Mouse (Mus musculus) heart, embryonic 15.5 days (tissue): ENCODE data around the gene Kif18b. TPM values are rescaled to one million over a fixed set of nuclear protein-coding genes. Genes with fewer than 3 reads are reported as not detected.

Experiments
- ATAC-seq: fragments of 200-750 bp; cut with Nextera tagmentation; replicated peaks from 2 replicates; pipeline ENCODE4 v1.8.0; 2017; ENCODE audit warnings: low read depth, moderate TSS enrichment; ENCODE audit not compliant: insufficient number of reproducible peaks, insufficient read depth, low FRiP score
- H3K27ac ChIP-seq: fragments of 300-500 bp; sonication (generic); 2 replicates; pipeline ENCODE4 v1.5.1; 2015; ENCODE audit warnings: mild to moderate bottlenecking, inconsistent platforms
- H3K27me3 ChIP-seq: fragments of 300-500 bp; sonication (generic); 2 replicates; pipeline ENCODE4 v1.6.1; 2015; ENCODE audit warnings: inconsistent platforms
- H3K36me3 ChIP-seq: fragments of 300-500 bp; sonication (generic); 2 replicates; pipeline ENCODE4 v1.6.1; 2015; ENCODE audit warnings: mild to moderate bottlenecking, inconsistent platforms
- H3K4me1 ChIP-seq: fragments of 300-500 bp; sonication (generic); replicated peaks from 2 replicates; pipeline ENCODE4 v1.6.1; 2015; ENCODE audit warnings: inconsistent platforms
- H3K4me2 ChIP-seq: fragments of 300-500 bp; sonication (generic); 2 replicates; pipeline ENCODE4 v1.6.1; 2015; ENCODE audit warnings: inconsistent platforms, mild to moderate bottlenecking, moderate library complexity
- H3K4me3 ChIP-seq: fragments of 300-500 bp; sonication (generic); 2 replicates; pipeline ENCODE4 v1.5.1; 2015; ENCODE audit warnings: mild to moderate bottlenecking, inconsistent platforms
- H3K9ac ChIP-seq: fragments of 300-500 bp; sonication (generic); 2 replicates; pipeline ENCODE4 v1.6.1; 2015; ENCODE audit warnings: mild to moderate bottlenecking, inconsistent platforms
- H3K9me3 ChIP-seq: fragments of 300-500 bp; sonication (generic); replicated peaks from 2 replicates; pipeline ENCODE4 v1.6.1; 2016; ENCODE audit warnings: inconsistent platforms
- WGBS: fragments of 180-500 bp; shearing (Covaris S2); methylation state at CpG from one replicate; pipeline ENCODE4 v1.1.7; 2015; ENCODE audit warnings: mixed read lengths; 5-methylcytosine and 5-hydroxymethylcytosine counted together
- polyA plus RNA-seq: library from polyadenylated mRNA; unstranded; fragments of >200 nt; fragmentation: Nextera tagmentation; extraction: Ambion mirVana; gene quantifications from 2 replicates; pipeline ENCODE4 v1.2.1, GENCODE M21; 2015

The Kif18b gene
- polyA plus RNA-seq, 1 experiment from 2014 or later = 5.2 TPM

DNA sequence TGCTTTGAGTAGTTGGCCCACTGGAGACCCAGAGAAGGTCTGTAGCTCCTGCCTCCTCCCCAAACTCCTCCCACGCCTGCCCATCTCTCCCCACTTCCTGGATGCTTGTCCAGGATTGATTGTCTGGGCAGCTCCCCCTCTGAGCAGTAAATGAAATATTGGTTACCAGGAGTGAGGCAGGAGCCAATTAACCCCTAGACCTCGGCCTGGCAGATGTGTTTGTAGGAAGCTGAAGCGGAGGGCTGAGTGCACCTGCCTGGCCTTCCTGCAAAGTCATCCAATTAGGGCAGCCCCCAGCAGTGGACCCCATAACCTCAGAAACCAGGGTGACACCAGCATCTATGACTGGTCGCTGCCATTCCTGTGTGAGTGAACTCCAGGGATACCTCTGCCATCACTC, 11.3 kb upstream of the Kif18b start:
- Histone ChIP-seq H3K4me1 (peaks cover 10% of the 10 kb centered on the region), H3K4me3 (no peak overlapping the region), H3K9me3 (no peaks in the 10 kb centered on the region), H3K27ac (no peak overlapping the region), H3K4me2 (no peak overlapping the region), H3K36me3 (no peaks in the 10 kb centered on the region), H3K27me3 (peaks cover 25% of the 10 kb centered on the region), H3K9ac (no peak overlapping the region)
- WGBS = 61% methylated on average over 4 of the region's 4 CpGs
- no peak for ATAC-seq

DNA sequence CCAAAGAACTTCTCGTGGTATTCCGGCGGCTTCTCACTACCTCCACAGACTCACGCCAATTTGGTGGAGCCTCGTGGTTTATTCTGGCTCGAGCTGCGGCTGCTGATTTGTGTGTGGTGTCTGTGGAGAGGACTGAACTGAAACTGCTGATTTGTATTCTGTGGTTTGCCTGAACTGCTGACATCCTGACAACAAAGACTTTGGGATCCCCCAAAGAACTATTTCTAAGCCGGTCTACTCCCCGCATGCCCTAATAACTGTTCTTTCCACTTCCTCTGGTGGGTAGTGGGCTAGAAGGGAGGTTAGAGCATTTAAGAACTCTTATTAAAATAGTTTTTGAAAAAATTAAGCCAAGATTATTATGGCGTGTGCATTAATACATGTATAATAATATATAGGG, 5.7 kb upstream of the Kif18b start:
- Histone ChIP-seq H3K27me3 (peaks cover 11% of the 10 kb centered on the region; the same call in 1 of the 2 replicates), H3K9me3 (no peaks in the 10 kb centered on the region), H3K36me3 (no peaks in the 10 kb centered on the region), H3K4me3 (no peak overlapping the region), H3K9ac (no peak overlapping the region), H3K4me1 (no peaks in the 10 kb centered on the region), H3K27ac (no peak overlapping the region), H3K4me2 (no peak overlapping the region)
- no peak for ATAC-seq
- 77% methylated on average over 10 of the region's 10 CpGs for WGBS

DNA sequence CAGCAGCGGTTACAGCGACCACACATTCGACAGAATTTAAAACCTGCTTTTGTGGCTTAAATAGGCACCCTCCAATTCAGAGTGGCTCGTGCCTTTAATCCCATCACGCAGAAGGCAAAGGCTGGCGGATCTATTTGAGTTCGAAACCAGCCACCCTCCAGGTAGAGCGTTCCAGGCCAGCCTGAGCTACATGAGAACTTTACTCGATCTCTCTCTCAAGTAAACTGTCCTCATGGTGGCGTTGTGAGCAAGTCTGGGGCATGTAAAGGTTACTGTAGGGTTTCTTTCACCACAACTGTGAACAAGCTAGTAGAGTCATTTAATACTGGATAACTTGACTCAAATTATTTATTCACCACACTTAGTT, 410 bp upstream of the Kif18b start:
- Histone ChIP-seq H3K27me3 (no peaks in the 10 kb centered on the region), H3K9ac (peak overlapping the region; percentile 40), H3K36me3 (no peaks in the 10 kb centered on the region), H3K27ac (peak overlapping the region; percentile 85), H3K9me3 (no peaks in the 10 kb centered on the region), H3K4me2 (peak overlapping the region; percentile 77), H3K4me1 (peaks cover 15% of the 10 kb centered on the region), H3K4me3 (peak overlapping the region; percentile 70)
- WGBS = 3% methylated on average over 10 of the region's 10 CpGs
- no peak for ATAC-seq

DNA sequence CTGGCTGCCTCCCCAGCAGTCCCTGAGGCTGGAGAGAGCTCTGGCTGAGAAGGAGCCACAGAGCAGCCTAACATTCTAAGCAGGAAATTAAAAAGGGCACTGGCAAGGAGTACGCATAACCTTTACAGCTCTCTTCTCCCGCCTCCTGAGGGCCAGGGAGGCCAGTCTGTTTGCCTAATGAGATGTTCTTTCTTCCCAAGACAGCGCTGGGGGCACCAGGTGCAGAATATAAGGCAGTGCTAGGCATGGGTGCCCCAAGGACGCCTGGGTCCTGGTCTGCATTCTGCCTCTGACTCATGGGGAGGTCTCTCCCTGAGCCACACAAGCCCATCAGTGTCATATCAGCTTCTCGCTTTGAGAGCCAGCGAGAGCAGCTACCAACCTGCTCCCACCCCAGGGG, 3.4 kb downstream of the Kif18b start:
- ATAC-seq = no peak
- H3K36me3 ChIP-seq = no peaks in the 10 kb centered on the region
- no peaks in the 10 kb centered on the region for H3K27me3 ChIP-seq
- H3K9me3 ChIP-seq = no peaks in the 10 kb centered on the region
- WGBS = 81% methylated on average over 6 of the region's 6 CpGs
- H3K4me1 ChIP-seq = peaks cover 15% of the 10 kb centered on the region
- H3K4me3 ChIP-seq = no peak overlapping the region
- H3K4me2 ChIP-seq = no peak overlapping the region
- H3K9ac ChIP-seq = no peak overlapping the region
- H3K27ac ChIP-seq = no peak overlapping the region

DNA sequence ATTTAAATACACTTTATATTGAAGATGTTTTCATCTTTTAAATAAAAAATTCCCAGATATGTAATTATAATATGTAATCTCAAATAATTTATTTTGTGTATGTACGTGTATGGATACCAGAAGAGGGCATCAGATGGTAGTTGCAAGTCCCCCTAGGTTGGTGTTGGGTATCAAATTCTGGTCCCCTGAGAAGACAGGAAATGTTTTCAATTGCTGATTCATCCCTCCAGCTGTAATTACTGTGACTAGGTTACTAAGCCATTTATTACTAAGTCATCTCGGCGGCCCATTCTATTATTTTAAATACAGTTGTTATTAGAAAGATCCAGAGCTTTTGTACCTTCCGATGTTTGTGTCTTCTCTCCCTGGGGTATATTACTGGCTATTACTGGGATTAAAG, 6.8 kb downstream of the Kif18b start:
- peaks cover 33% of the 10 kb centered on the region for H3K36me3 ChIP-seq
- H3K4me1 ChIP-seq = peaks cover 8% of the 10 kb centered on the region
- H3K27me3 ChIP-seq = no peaks in the 10 kb centered on the region
- no peak for ATAC-seq
- WGBS = 92% methylated on average over 4 of the region's 4 CpGs
- H3K4me3 ChIP-seq = no peak overlapping the region
- no peak overlapping the region for H3K9ac ChIP-seq
- no peaks in the 10 kb centered on the region for H3K9me3 ChIP-seq
- H3K4me2 ChIP-seq = no peak overlapping the region
- no peak overlapping the region for H3K27ac ChIP-seq

DNA sequence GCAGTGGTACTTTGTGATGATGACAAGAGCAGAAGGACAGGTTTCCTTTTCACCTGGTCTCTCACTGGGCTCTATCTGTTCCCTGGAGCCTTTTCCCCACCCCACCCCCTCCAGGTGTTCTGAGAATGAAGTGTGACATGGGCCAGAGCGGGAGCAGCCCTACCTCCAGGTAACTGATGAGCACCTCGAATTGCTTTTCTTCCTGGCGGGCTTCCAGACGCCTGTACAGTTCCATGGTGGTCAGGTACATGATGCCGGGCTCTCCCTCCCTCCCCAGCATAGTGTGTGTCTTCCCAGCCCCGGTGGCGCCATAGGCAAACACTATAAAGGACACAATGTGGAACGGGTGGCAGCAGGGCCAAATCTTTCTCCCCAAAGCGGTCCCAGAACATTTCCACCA, 9.5 kb downstream of the Kif18b start:
- Histone ChIP-seq H3K36me3 (peaks cover 52% of the 10 kb centered on the region), H3K27ac (no peak overlapping the region), H3K4me1 (no peaks in the 10 kb centered on the region), H3K4me3 (no peak overlapping the region), H3K4me2 (no peak overlapping the region), H3K9me3 (no peaks in the 10 kb centered on the region), H3K27me3 (no peaks in the 10 kb centered on the region), H3K9ac (no peak overlapping the region)
- ATAC-seq = no peak
- 91% methylated on average over 9 of the region's 9 CpGs for whole genome bisulfite sequencing

DNA sequence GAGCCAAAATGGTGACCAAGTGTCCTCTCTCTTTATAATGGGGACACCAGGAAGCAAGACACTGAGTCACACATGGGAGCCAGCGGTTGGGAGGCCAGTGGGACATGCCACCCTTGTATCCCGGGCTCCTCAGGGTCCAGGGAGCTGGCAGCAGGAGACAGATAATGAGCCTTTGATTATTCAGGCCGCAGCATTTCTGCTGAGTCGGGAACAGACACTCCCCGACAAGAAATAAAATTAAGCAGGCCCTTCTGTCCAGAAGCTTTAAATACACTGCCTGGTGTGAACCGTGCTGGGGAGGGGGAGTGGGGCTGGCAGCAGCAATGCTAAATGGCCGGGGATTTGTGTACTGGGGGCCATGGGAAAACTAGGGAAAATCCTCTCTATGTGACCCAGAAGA, 13.5 kb downstream of the Kif18b start:
- peaks cover 88% of the 10 kb centered on the region for H3K36me3 ChIP-seq
- 73% methylated on average over 7 of the region's 7 CpGs for WGBS

DNA sequence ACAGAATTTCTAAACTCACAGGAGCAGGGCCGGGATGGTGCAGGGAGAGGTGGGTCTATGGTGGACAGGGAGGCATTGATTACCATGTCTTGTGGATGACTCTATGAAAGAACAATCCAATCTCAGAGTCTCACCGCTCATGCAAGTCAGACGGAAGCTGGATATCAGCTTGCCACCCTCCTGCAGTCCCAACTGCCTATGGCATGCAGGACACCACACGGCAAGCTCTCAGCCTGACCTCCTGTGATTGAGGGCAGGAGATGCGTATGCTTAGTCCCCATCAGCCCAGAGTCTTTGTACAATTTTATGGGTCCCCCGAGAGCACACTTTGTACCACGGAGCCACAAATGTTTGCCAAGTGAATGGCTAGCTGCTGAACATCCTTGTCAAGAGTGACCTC, 21.3 kb downstream of the Kif18b start:
- H3K4me1 ChIP-seq = 0 out of 2 replicates have a peak, but pooled peaks cover 2% of the 10 kb centered on the region
- peaks cover 31% of the 10 kb centered on the region for H3K36me3 ChIP-seq
- H3K9me3 ChIP-seq = no peaks in the 10 kb centered on the region
- no peak overlapping the region for H3K4me2 ChIP-seq
- no peak overlapping the region for H3K9ac ChIP-seq
- 74% methylated on average over 7 of the region's 7 CpGs for WGBS
- H3K4me3 ChIP-seq = no peak overlapping the region
- no peak for ATAC-seq
- no peak overlapping the region for H3K27ac ChIP-seq
- peaks cover 16% of the 10 kb centered on the region; the same call in 1 of the 2 replicates for H3K27me3 ChIP-seq

More for the DNA sequence above, 13.5 kb downstream of the Kif18b start:
- no peak overlapping the region for H3K27ac ChIP-seq
- no peaks in the 10 kb centered on the region for H3K9me3 ChIP-seq
- ATAC-seq = no peak
- H3K4me2 ChIP-seq = no peak overlapping the region
- no peaks in the 10 kb centered on the region for H3K4me1 ChIP-seq
- no peaks in the 10 kb centered on the region for H3K27me3 ChIP-seq
- no peak overlapping the region for H3K9ac ChIP-seq
- H3K4me3 ChIP-seq = no peak overlapping the region

DNA sequence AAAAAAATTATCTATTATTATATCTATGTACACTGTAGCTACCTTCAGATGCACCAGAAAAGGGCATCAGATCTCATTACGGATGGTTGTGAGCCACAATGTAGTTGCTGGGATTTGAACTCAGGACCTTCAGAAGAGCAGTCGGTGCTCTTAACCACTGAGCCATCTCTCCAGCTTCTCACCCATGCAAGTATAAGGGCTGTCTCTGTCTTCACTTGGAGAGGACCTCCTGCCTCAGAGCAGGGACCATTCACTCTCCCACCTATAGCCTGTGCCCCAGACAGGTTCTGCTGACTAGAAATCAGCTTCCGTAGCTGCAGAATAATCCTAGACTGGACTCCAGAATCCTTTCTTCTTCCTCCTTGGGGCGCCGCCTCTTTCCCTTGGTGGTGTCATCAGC, 22.8 kb downstream of the Kif18b start:
- no peaks in the 10 kb centered on the region for H3K9me3 ChIP-seq
- H3K27me3 ChIP-seq = peaks cover 24% of the 10 kb centered on the region; the same call in 1 of the 2 replicates
- H3K27ac ChIP-seq = no peak overlapping the region
- no peak for ATAC-seq
- no peak overlapping the region for H3K9ac ChIP-seq
- H3K4me2 ChIP-seq = no peak overlapping the region
- 0 out of 2 replicates have a peak, but pooled peaks cover 2% of the 10 kb centered on the region for H3K4me1 ChIP-seq
- peaks cover 16% of the 10 kb centered on the region; the same call in 1 of the 2 replicates for H3K36me3 ChIP-seq
- H3K4me3 ChIP-seq = no peak overlapping the region
- 73% methylated on average over 5 of the region's 5 CpGs for WGBS

DNA sequence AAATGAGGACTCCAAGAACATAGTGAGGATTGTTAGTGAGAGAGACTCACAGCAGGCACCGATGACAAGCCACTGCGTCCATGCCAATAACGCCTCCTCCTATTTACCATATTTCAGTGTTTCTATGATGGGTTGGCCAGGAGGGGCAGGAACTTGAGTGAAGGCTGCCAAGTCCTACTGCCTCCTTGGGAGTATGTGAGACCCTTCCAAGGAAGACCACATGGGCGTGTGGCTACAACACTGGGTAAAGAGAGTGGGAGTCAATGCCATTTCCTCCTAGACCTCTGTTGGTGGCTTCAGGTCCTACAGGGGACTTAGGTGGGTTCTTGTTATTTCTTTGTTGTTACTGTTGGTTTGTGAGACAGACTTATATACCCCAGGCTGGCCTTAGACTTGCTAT, 23.7 kb downstream of the Kif18b start:
- WGBS = 55% methylated on average over 4 of the region's 4 CpGs
- ATAC-seq = no peak
- H3K4me3 ChIP-seq = no peak overlapping the region
- peaks cover 32% of the 10 kb centered on the region; the same call in 1 of the 2 replicates for H3K27me3 ChIP-seq
- H3K4me2 ChIP-seq = no peak overlapping the region
- 0 out of 2 replicates have a peak, but pooled peaks cover 2% of the 10 kb centered on the region for H3K4me1 ChIP-seq
- H3K9me3 ChIP-seq = no peaks in the 10 kb centered on the region
- H3K36me3 ChIP-seq = peaks cover 7% of the 10 kb centered on the region; the same call in 1 of the 2 replicates
- no peak overlapping the region for H3K27ac ChIP-seq
- H3K9ac ChIP-seq = no peak overlapping the region

DNA sequence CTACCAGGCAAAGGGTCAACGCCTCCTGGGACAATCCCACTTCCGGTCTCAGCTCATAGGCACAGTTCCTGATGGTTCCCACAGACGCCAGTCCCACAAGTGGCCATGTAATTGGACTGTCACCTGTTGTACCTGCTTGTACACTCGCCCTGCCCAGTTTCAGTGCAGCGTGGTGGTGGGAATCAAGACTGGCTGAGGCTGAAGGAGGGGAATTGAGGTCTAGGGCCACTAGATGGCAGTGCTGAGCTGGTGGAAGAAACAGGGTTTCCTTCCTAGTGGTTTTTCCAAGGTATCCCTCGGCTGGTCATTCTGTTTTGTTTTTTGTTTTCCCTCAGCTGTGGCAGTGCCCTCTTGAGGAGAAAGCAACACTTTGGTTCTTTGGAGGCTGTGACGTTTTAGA, 24.2 kb downstream of the Kif18b start, which contains the start of gene Gfap:
TSS of gene Gfap (minus strand) at position 150 of the 400 bp plus-strand sequence.
- Histone ChIP-seq H3K4me3 (no peak within 1 kb of the TSS), H3K36me3 (peaks cover 3% of the 10 kb centered on the region; the same call in 1 of the 2 replicates), H3K4me1 (0 out of 2 replicates have a peak, but pooled peaks cover 2% of the 10 kb centered on the region), H3K27ac (no peak within 1 kb of the TSS), H3K4me2 (no peak within 1 kb of the TSS), H3K9ac (no peak within 1 kb of the TSS), H3K27me3 (peaks cover 36% of the 10 kb centered on the region), H3K9me3 (no peaks in the 10 kb centered on the region)
- 12% methylated on average over 7 of the region's 7 CpGs for WGBS
- ATAC-seq = no peak

DNA sequence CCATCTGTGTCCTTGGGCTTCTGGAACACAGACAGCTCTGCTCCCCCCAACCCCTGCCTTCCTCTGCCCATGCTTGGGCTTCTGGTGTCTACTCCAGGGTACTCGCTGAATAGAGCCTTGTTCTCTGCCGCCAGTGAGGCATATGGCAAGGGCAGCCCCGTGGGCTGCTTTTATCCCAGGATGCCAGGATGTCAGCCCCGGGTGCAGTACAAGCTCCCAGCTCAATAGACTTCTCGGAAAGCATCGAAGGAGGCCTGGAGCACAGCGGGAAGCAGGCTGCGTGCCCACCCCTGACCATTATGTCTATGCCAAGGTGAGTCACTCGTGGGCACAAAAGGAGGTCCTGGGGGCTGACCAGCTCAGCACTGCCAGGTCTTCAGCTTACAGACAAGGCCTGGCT, 26.5 kb downstream of the Kif18b start:
- Histone ChIP-seq H3K9me3 (no peaks in the 10 kb centered on the region), H3K9ac (no peak overlapping the region), H3K4me1 (peaks cover 5% of the 10 kb centered on the region), H3K4me3 (no peak overlapping the region), H3K27ac (no peak overlapping the region), H3K36me3 (no peaks in the 10 kb centered on the region), H3K4me2 (no peak overlapping the region), H3K27me3 (peaks cover 60% of the 10 kb centered on the region)
- ATAC-seq = no peak
- WGBS = 78% methylated on average over 9 of the region's 9 CpGs
